Mouse (Mus musculus) bone marrow macrophage, adult 2 months (primary cell): ENCODE results near the gene Ndc80.

Source experiments
- CTCF ChIP-seq: IDR thresholded peaks from 2 replicates; pipeline ENCODE4 v1.5.1; 2012; ENCODE audit warnings: low read depth, mild to moderate bottlenecking, low read length, moderate library complexity
- POLR2A ChIP-seq: IDR thresholded peaks from 2 replicates; pipeline ENCODE4 v1.6.1; 2012; ENCODE audit warnings: mild to moderate bottlenecking, low read depth, low read length, borderline replicate concordance

- no peak for TF ChIP-seq CTCF
- no peak for TF ChIP-seq POLR2A
Measured at GRCm38 (mm10) chr17:71484711-71485110, 41.9 kb downstream of the Ndc80 start.
